Mouse (Mus musculus) forebrain, embryonic 13.5 days (tissue): ENCODE data around the gene Dusp16. TPM values are rescaled to one million over a fixed set of nuclear protein-coding genes. Genes with fewer than 3 reads are reported as not detected.

Source experiments
- ATAC-seq: fragments of 200-750 bp; cut with Nextera tagmentation; 2 replicates; pipeline ENCODE4 v1.8.0; 2017
- H3K27ac ChIP-seq: fragments of 300-500 bp; sonication (generic); 2 replicates; pipeline ENCODE4 v1.5.1; 2015; ENCODE audit warnings: inconsistent platforms, mild to moderate bottlenecking, moderate library complexity
- H3K27me3 ChIP-seq: fragments of 300-500 bp; sonication (generic); 2 replicates; pipeline ENCODE4 v1.6.1; 2015; ENCODE audit warnings: mild to moderate bottlenecking, inconsistent platforms
- H3K36me3 ChIP-seq: fragments of 300-500 bp; sonication (generic); 2 replicates; pipeline ENCODE4 v1.6.1; 2015; ENCODE audit warnings: mild to moderate bottlenecking, inconsistent platforms; ENCODE audit not compliant: poor library complexity, severe bottlenecking
- H3K4me1 ChIP-seq: fragments of 300-500 bp; sonication (generic); 2 replicates; pipeline ENCODE4 v1.6.1; 2015; ENCODE audit warnings: inconsistent platforms
- H3K4me2 ChIP-seq: fragments of 300-500 bp; sonication (generic); 2 replicates; pipeline ENCODE4 v1.6.1; 2015; ENCODE audit warnings: inconsistent platforms, mild to moderate bottlenecking, moderate library complexity
- H3K4me3 ChIP-seq: fragments of 300-500 bp; sonication (generic); 2 replicates; pipeline ENCODE4 v1.5.1; 2015; ENCODE audit warnings: mild to moderate bottlenecking, inconsistent platforms
- H3K9ac ChIP-seq: fragments of 300-500 bp; sonication (generic); 2 replicates; pipeline ENCODE4 v1.6.1; 2015; ENCODE audit warnings: mild to moderate bottlenecking, inconsistent platforms
- H3K9me3 ChIP-seq: fragments of 300-500 bp; sonication (generic); replicated peaks from 2 replicates; pipeline ENCODE4 v1.6.1; 2016; ENCODE audit warnings: inconsistent platforms
- WGBS: fragments of 180-500 bp; shearing (Covaris S2); methylation state at CpG from one replicate; pipeline ENCODE4 v1.1.7; 2015; 5-methylcytosine and 5-hydroxymethylcytosine counted together
- polyA plus RNA-seq: library from polyadenylated mRNA; unstranded; fragments of >200 nt; fragmentation: Nextera tagmentation; extraction: Ambion mirVana; gene quantifications from 2 replicates; pipeline ENCODE4 v1.2.1, GENCODE M21; 2015

Gene Dusp16
- polyA plus RNA-seq, 1 experiment from 2014 or later = 15.4 TPM

GRCm38 (mm10) chr6:134753858-134754257 is 38.6 kb downstream of the Dusp16 start:
- H3K4me2 ChIP-seq = no peak overlapping the region

GRCm38 (mm10) chr6:134753412-134753811 is 39.0 kb downstream of the Dusp16 start:
- 94% methylated on average over 4 of the region's 4 CpGs for WGBS
- Histone ChIP-seq H3K4me3 (no peak overlapping the region), H3K36me3 (peaks cover 21% of the 10 kb centered on the region), H3K9me3 (no peaks in the 10 kb centered on the region), H3K9ac (no peak overlapping the region), H3K27ac (no peak overlapping the region), H3K27me3 (no peaks in the 10 kb centered on the region), H3K4me1 (no peaks in the 10 kb centered on the region), H3K4me2 (no peak overlapping the region)
- ATAC-seq = no peak

More at GRCm38 (mm10) chr6:134753858-134754257, 38.6 kb downstream of the Dusp16 start:
- Histone ChIP-seq H3K27ac (no peak overlapping the region), H3K9me3 (no peaks in the 10 kb centered on the region), H3K36me3 (peaks cover 21% of the 10 kb centered on the region), H3K4me1 (no peaks in the 10 kb centered on the region), H3K9ac (no peak overlapping the region), H3K27me3 (no peaks in the 10 kb centered on the region), H3K4me3 (no peak overlapping the region)
- WGBS = 91% methylated on average over 11 of the region's 11 CpGs
- ATAC-seq = no peak

GRCm38 (mm10) chr6:134751883-134752647 is 40.4 kb downstream of the Dusp16 start:
- no peak overlapping the region for H3K9ac ChIP-seq
- WGBS = 91% methylated on average over 5 of the region's 5 CpGs
- ATAC-seq = no peak
- no peak overlapping the region for H3K4me3 ChIP-seq
- H3K4me1 ChIP-seq = no peaks in the 10 kb centered on the region
- peaks cover 21% of the 10 kb centered on the region for H3K36me3 ChIP-seq
- no peaks in the 10 kb centered on the region for H3K9me3 ChIP-seq
- H3K4me2 ChIP-seq = no peak overlapping the region
- no peak overlapping the region for H3K27ac ChIP-seq
- no peaks in the 10 kb centered on the region for H3K27me3 ChIP-seq

- ATAC-seq = no peak
- Histone ChIP-seq H3K9ac (no peak overlapping the region), H3K4me3 (no peak overlapping the region), H3K4me2 (no peak overlapping the region), H3K27ac (no peak overlapping the region), H3K36me3 (peaks cover 16% of the 10 kb centered on the region), H3K4me1 (no peaks in the 10 kb centered on the region), H3K27me3 (no peaks in the 10 kb centered on the region), H3K9me3 (no peaks in the 10 kb centered on the region)
- 95% methylated on average over 4 of the region's 4 CpGs for WGBS
Observed at GRCm38 (mm10) chr6:134751087-134751486, 41.3 kb downstream of the Dusp16 start.

- Histone ChIP-seq H3K4me2 (no peak overlapping the region), H3K27ac (no peak overlapping the region), H3K4me1 (no peaks in the 10 kb centered on the region), H3K9ac (no peak overlapping the region), H3K4me3 (no peak overlapping the region), H3K9me3 (no peaks in the 10 kb centered on the region), H3K36me3 (no peaks in the 10 kb centered on the region), H3K27me3 (no peaks in the 10 kb centered on the region)
- 91% methylated on average over 3 of the region's 3 CpGs for WGBS
- ATAC-seq = no peak
Observed at GRCm38 (mm10) chr6:134748126-134748525, 44.3 kb downstream of the Dusp16 start.

GRCm38 (mm10) chr6:134745876-134746275 is 46.5 kb downstream of the Dusp16 start:
- ATAC-seq = no peak
- Histone ChIP-seq H3K27me3 (no peaks in the 10 kb centered on the region), H3K9me3 (no peaks in the 10 kb centered on the region), H3K9ac (no peak overlapping the region), H3K4me2 (no peak overlapping the region), H3K4me3 (no peak overlapping the region), H3K36me3 (no peaks in the 10 kb centered on the region), H3K4me1 (no peaks in the 10 kb centered on the region), H3K27ac (no peak overlapping the region)
- 96% methylated on average over 7 of the region's 7 CpGs for WGBS

- Histone ChIP-seq H3K9ac (no peak overlapping the region), H3K4me3 (no peak overlapping the region), H3K36me3 (peaks cover 13% of the 10 kb centered on the region), H3K4me1 (no peaks in the 10 kb centered on the region), H3K4me2 (no peak overlapping the region), H3K9me3 (no peaks in the 10 kb centered on the region), H3K27me3 (no peaks in the 10 kb centered on the region), H3K27ac (no peak overlapping the region)
- ATAC-seq = no peak
Observed at GRCm38 (mm10) chr6:134743568-134743967, 48.9 kb downstream of the Dusp16 start.

- Histone ChIP-seq H3K9ac (no peak overlapping the region), H3K9me3 (no peaks in the 10 kb centered on the region), H3K36me3 (peaks cover 25% of the 10 kb centered on the region), H3K27me3 (no peaks in the 10 kb centered on the region), H3K4me1 (no peaks in the 10 kb centered on the region), H3K4me2 (no peak overlapping the region), H3K4me3 (no peak overlapping the region), H3K27ac (no peak overlapping the region)
- ATAC-seq = no peak
- 92% methylated on average over 3 of the region's 3 CpGs for WGBS
Observed at GRCm38 (mm10) chr6:134736853-134737252, 55.6 kb downstream of the Dusp16 start.

GRCm38 (mm10) chr6:134733800-134734221 is 58.6 kb downstream of the Dusp16 start:
- Histone ChIP-seq H3K27ac (no peak overlapping the region), H3K9ac (no peak overlapping the region)
- WGBS = 72% methylated on average over 5 of the region's 5 CpGs

GRCm38 (mm10) chr6:134732813-134733212 is 59.6 kb downstream of the Dusp16 start:
- no peaks in the 10 kb centered on the region for H3K9me3 ChIP-seq
- H3K36me3 ChIP-seq = peaks cover 6% of the 10 kb centered on the region; the same call in 1 of the 2 replicates
- H3K9ac ChIP-seq = no peak overlapping the region
- H3K4me2 ChIP-seq = no peak overlapping the region
- no peak for ATAC-seq
- H3K27ac ChIP-seq = no peak overlapping the region
- no peak overlapping the region for H3K4me3 ChIP-seq
- H3K4me1 ChIP-seq = no peaks in the 10 kb centered on the region
- H3K27me3 ChIP-seq = no peaks in the 10 kb centered on the region
- WGBS = 90% methylated on average over 8 of the region's 8 CpGs

More at GRCm38 (mm10) chr6:134733800-134734221, 58.6 kb downstream of the Dusp16 start:
- Histone ChIP-seq H3K36me3 (peaks cover 14% of the 10 kb centered on the region), H3K4me3 (no peak overlapping the region), H3K9me3 (no peaks in the 10 kb centered on the region), H3K4me1 (no peaks in the 10 kb centered on the region), H3K27me3 (no peaks in the 10 kb centered on the region), H3K4me2 (no peak overlapping the region)
- no peak for ATAC-seq

GRCm38 (mm10) chr6:134730978-134731377 is 61.4 kb downstream of the Dusp16 start:
- Histone ChIP-seq H3K9me3 (no peaks in the 10 kb centered on the region), H3K27ac (no peak overlapping the region), H3K36me3 (0 out of 2 replicates have a peak, but pooled peaks cover 4% of the 10 kb centered on the region), H3K4me3 (no peak overlapping the region), H3K4me2 (no peak overlapping the region), H3K27me3 (no peaks in the 10 kb centered on the region), H3K9ac (no peak overlapping the region), H3K4me1 (0 out of 2 replicates have a peak, but pooled peaks cover 3% of the 10 kb centered on the region)
- 87% methylated on average over 3 of the region's 3 CpGs for WGBS
- no peak for ATAC-seq

GRCm38 (mm10) chr6:134725406-134725805 is 67.0 kb downstream of the Dusp16 start:
- Histone ChIP-seq H3K4me1 (0 out of 2 replicates have a peak, but pooled peaks cover 3% of the 10 kb centered on the region), H3K27ac (no peak overlapping the region), H3K4me2 (no peak overlapping the region), H3K9me3 (no peaks in the 10 kb centered on the region), H3K27me3 (no peaks in the 10 kb centered on the region), H3K36me3 (peaks cover 30% of the 10 kb centered on the region), H3K4me3 (no peak overlapping the region), H3K9ac (no peak overlapping the region)
- ATAC-seq = no peak
